Mouse (Mus musculus) CD4-positive, CD25-positive, alpha-beta regulatory T cell, adult 4 months (primary cell): Measurements from ENCODE around the gene Tex11. TPM values are rescaled to one million over a fixed set of nuclear protein-coding genes. Genes with fewer than 3 reads are reported as not detected.

Source experiments
- polyA plus RNA-seq, 2 experiments: library from polyadenylated mRNA; unstranded; fragments of 100-300 nt; shearing (Covaris generic); gene quantifications; one replicate each; pipeline ENCODE4 v1.2.1; 2017

The Tex11 gene
- polyA plus RNA-seq, 2 experiments from 2014 or later = not detected

Other genes starting within 250 kb of the Tex11 start
- under 1 TPM in 1 of 2 experiments, not detected in 1; 0.43 TPM for gene Slc7a3, start 26.4 kb upstream of the Tex11 start, polyA plus RNA-seq
- gene Snx12, start 162.9 kb upstream of the Tex11 start, polyA plus RNA-seq = 10 to 100 TPM; 42.7 to 57.1 TPM
- gene Foxo4, start 194.9 kb upstream of the Tex11 start, polyA plus RNA-seq = 1 to 10 TPM; 4.8 to 6.0 TPM
- 1 to 10 TPM; 1.7 to 2.9 TPM for gene Gm614, start 204.3 kb upstream of the Tex11 start, polyA plus RNA-seq
- gene Il2rg, start 208.6 kb upstream of the Tex11 start, polyA plus RNA-seq = 1,000 to 10,000 TPM; 2,002 to 2,386 TPM
- gene Gm20489, start 209.4 kb upstream of the Tex11 start, polyA plus RNA-seq = under 1 TPM in 1 of 2 experiments, not detected in 1; 0.42 TPM
- gene Med12, start 214.4 kb upstream of the Tex11 start, polyA plus RNA-seq = 10 to 100 TPM; 72.2 to 98.1 TPM
- under 1 TPM; 0.11 to 0.37 TPM for gene Nlgn3, start 239.5 kb upstream of the Tex11 start, polyA plus RNA-seq